Mouse (Mus musculus) megakaryocyte, embryonic 14.5 days (primary cell): ENCODE measurements around the gene Smad9.

Source experiments
- FLI1 ChIP-seq: IDR thresholded peaks from 2 replicates; pipeline ENCODE4 v1.6.1; 2012; ENCODE audit warnings: low read length, inconsistent platforms, mixed read lengths
- GATA1 ChIP-seq: IDR thresholded peaks from 3 replicates; pipeline ENCODE4 v1.6.1; 2012; ENCODE audit warnings: mixed read lengths, low read length, inconsistent platforms, borderline replicate concordance

- TF ChIP-seq GATA1, result no peak
- TF ChIP-seq FLI1, result no peak
Measured at GRCm38 (mm10) chr3:54761258-54761657, 5.9 kb downstream of the Smad9 start.
